Mouse (Mus musculus) small intestine, adult 2 months (tissue): ENCODE data around the gene Olfr918.

Experiments used
- CTCF ChIP-seq: fragments of 200-500 bp; IDR thresholded peaks from 2 replicates; pipeline ENCODE4 v1.5.1; 2012; ENCODE audit warnings: low read depth, mild to moderate bottlenecking, control low read depth, inconsistent platforms, low read length, moderate library complexity, mixed read lengths; ENCODE audit not compliant: insufficient replicate concordance, insufficient read length; ENCODE audit errors: extremely low read depth
- POLR2A ChIP-seq: fragments of 200-500 bp; IDR thresholded peaks from 2 replicates; pipeline ENCODE4 v1.6.1; 2012; ENCODE audit warnings: low read depth, mild to moderate bottlenecking, control low read depth, inconsistent platforms, low read length, moderate library complexity

DNA sequence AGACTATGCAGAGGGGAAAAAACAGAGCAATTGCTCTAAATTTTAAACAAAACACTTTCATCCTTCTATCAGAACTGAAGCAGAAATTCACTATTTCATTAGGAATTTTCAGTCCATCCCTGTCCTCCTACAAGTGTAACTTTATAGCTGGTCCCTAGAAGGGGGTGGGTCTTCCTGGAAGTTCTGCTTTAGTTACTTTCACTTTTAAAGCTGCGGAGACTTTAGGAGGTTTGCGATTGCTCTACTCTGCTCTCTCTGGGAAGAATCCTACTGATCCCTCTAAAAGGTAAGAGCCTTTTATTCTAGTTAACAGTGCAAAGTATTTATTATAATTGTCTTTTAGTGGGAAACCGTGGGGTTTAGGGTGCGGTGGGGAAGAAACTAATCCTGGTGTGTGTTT lies 43.7 kb upstream of the Olfr918 start, which contains the start of gene Vwa5a:
- TF ChIP-seq POLR2A = no peak
- no peak for TF ChIP-seq CTCF
